Mouse (Mus musculus) heart, postnatal 25 days (tissue): ENCODE measurements around the gene Ube2v1. TPM values are rescaled to one million over a fixed set of nuclear protein-coding genes. Genes with fewer than 3 reads are reported as not detected.
"Not testable (repeated sequence)": the region's sequence is repeated elsewhere in the genome, so short reads cannot be mapped to it uniquely, and the experiment has no call there.

Experiments
- DNase-seq: peaks from one replicate; pipeline ENCODE4 v3.0.0; 2022; ENCODE audit warnings: low spot score
- intact Hi-C: fragments of 180-260 bp; cut with DNase I; formaldehyde crosslinking; loops from one replicate; pipeline ENCODE4 v1.15.1; 2025
- total RNA-seq, 2 experiments: library from RNA; stranded (reverse); gene quantifications; 2 replicates each; pipeline ENCODE4 v1.2.3; 2021

Gene Ube2v1
- total RNA-seq, 2 experiments from 2014 or later: 99.3 to 105 TPM

DNA sequence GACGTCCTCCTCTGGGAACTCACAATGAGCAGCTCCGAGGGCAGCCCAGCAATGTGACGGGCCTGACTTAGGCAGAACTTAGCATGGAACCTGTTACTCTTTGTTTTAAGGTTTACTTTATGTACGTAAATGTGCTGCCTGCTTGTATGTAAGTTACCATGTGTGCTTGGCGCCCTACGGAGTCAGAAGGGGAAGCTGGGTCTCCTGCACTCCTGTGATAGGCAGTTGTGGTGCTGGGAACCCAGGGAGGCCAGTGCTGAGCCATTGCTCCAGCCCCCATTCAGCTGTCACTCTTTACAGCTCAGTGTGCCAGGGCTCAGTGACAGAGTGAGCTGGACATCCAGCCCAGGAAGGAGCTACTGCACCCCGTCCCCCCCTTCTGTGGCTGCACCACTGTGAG, 4.9 kb downstream of the Ube2v1 start:
- DNase-seq: no peak
- intact Hi-C loops: no loop called here

- no peak for DNase-seq
- intact Hi-C loops: no loop called here
These were observed 6.2 kb downstream of the Ube2v1 start for GRCm38 (mm10) chr2:167625670-167626069.

DNA sequence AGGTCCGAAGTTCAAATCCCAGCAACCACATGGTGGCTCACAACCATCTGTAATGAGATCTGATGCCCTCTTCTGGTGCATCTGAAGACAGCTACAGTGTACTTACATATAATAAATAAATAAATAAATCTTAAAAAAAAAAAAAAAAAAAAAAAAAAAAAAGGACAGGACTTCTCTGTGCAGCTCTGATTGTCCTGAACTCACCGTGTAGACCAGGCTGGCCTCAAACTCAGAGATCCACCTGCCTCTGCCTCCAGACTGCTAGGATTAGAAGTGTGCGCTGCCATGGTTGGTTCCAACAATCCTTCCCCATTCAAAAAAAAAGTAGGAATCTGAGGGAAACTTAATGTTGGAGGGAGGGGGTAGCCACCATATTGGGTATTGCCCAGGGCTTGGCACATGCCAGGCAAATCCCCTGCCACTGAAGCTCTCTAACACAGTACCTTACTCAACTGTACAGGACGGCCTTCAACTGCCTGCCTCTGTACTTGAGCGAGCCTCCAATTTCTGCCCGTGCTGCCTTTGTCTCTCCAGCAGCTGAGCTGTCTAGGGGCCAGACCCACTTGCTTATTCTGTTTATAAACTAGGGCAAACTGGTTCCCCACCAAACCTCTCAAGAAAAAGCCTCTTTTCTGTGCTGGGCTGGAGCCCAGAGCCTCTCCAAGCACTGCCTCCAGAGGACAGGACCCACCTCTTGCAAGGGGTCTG, 7.4 kb downstream of the Ube2v1 start:
- DNase-seq: no peak
- intact Hi-C loops: no loop called here

DNA sequence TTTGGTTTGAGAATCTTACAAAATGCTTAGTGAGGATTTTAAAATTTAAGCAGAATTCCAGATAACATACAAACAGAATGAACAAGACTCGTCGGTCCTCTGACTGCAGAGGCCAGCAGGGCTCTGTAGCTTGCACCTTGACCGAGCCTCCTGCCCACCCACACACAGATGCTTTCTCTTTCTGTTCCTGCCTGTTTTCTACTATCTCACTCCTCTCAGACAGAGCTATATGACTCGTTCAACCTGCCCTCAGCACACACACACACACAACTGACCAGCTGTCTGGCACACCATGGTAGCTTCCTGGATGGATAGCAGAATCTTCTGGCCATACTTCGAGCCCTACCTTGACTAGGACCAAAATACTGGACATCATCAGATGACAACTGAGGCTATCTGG, 8.9 kb downstream of the Ube2v1 start:
- intact Hi-C loops: no loop called here
- DNase-seq: no peak

DNA sequence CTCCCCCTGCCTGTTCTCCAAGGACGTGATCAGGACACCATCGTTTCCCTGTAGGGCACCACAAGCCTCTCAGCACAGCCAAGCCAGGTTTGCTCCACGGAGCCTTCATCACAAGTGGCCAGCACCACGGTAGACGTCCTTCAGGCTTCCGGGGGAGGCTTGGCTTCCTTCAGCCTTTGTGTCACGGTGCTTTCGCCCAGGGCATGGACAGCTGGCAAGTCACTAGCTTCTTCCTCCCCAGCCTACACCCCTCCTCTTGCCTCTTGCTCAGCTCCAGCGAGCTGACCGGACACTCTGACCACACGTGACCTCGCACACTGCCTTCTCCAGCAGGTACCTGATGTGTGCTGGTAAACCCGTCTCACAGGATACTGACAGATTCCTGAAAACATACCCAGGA, 9.5 kb downstream of the Ube2v1 start:
- DNase-seq: no peak
- intact Hi-C loops: no loop called here

- intact Hi-C loops: no loop called here
- no peak for DNase-seq
These were observed 10.4 kb downstream of the Ube2v1 start for GRCm38 (mm10) chr2:167621255-167622087.

- DNase-seq: no peak
- intact Hi-C loops: no loop called here
These were observed 14.4 kb downstream of the Ube2v1 start for GRCm38 (mm10) chr2:167617472-167617871.

- intact Hi-C loops: no loop called here
- DNase-seq: no peak
These were observed 14.9 kb downstream of the Ube2v1 start for GRCm38 (mm10) chr2:167617034-167617433.

DNA sequence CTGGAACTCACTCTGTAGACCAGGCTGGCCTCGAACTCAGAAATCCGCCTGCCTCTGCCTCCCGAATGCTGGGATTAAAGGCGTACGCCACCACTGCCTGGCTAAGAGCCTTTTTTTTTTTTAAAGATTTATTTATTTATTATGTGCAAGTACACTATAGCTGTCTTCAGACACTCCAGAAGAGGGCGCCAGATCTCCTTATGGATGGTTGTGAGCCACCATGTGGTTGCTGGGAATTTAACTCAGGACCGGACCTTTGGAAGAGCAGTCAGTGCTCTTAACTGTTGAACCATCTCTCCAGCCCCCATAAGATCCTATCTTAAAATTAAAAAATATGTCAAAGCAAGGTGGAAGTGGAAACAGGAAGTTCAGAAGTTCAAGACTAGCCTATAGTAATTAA, 18.6 kb downstream of the Ube2v1 start:
- DNase-seq, intact Hi-C loops: not testable (repeated sequence)

DNA sequence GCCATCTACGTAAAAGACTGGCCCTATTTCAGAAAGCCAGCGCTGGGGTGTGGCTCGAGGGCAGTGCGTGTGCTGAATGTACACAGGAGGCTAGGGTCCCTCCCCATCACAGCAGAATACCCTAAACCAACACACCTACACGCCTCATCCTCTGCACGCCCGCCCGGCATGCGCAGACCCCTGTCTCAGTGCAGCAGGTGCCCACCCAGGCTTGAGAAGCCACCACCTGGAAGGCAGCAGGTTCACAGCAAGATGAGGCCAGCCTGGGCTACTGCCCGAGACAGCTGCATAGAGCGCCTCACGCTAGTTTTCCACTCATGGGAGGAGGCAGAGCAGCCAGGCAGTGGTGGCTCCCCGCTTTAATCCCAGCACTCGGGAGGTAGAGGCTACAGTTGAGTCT, 19.8 kb downstream of the Ube2v1 start:
- intact Hi-C loops: no loop called here
- DNase-seq: no peak

DNA sequence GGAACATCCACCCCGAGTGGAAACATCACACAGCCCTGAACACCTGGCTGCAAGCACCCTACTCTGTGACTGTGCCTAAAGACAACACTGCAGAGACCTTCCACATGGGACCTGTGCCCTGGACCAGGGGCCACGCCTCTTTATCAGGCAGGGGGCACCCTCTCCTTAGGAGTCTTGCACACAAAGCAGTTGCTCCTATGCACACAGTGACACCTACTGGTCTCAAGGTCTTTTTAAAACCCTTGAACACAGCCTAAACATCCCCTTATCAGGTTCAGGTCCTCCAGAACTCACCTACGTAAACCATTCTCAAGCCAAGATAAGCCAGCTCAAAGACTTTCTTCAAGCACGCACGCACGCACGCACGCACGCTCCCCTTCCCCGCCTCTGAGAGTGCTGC, 20.6 kb downstream of the Ube2v1 start:
- intact Hi-C loops: no loop called here
- no peak for DNase-seq

DNA sequence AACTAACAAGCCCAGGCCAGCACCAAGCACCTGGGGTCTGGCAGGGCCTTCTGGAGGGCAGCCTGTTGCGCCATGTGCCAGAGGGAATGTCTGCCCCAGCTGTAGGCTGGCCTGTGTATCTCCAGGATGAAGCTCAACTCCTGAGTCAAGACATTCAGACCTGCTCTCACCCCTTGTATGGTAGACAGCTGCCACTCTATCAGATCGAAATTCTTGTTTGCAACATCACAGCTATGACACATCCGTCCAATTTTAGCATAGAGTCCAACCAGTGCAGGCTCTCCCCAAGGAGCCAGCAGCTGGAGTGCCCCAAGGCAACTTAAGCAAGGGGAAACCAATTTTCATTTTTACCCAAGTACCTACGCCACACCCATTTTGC, 25.2 kb downstream of the Ube2v1 start:
- DNase-seq: no peak
- intact Hi-C loops: no loop called here

- intact Hi-C loops: loop anchor here (1.0 kb wide), 1 partner anchor 69 kb away; no protein-coding TSS in a partner anchor
- DNase-seq: no peak
These were observed 25.8 kb downstream of the Ube2v1 start for GRCm38 (mm10) chr2:167605817-167606744.

- intact Hi-C loops: loop anchor here (1.0 kb wide), 1 partner anchor 68 kb away; no protein-coding TSS in a partner anchor
These were observed 26.6 kb downstream of the Ube2v1 start for GRCm38 (mm10) chr2:167605178-167605794.

GRCm38 (mm10) chr2:167602978-167603377, 28.9 kb downstream of the Ube2v1 start:
- DNase-seq: no peak
- intact Hi-C loops: no loop called here

More at GRCm38 (mm10) chr2:167605178-167605794, 26.6 kb downstream of the Ube2v1 start:
- DNase-seq: peak; percentile 75

- intact Hi-C loops: no loop called here
These were observed 29.5 kb downstream of the Ube2v1 start for GRCm38 (mm10) chr2:167602364-167602763.

DNA sequence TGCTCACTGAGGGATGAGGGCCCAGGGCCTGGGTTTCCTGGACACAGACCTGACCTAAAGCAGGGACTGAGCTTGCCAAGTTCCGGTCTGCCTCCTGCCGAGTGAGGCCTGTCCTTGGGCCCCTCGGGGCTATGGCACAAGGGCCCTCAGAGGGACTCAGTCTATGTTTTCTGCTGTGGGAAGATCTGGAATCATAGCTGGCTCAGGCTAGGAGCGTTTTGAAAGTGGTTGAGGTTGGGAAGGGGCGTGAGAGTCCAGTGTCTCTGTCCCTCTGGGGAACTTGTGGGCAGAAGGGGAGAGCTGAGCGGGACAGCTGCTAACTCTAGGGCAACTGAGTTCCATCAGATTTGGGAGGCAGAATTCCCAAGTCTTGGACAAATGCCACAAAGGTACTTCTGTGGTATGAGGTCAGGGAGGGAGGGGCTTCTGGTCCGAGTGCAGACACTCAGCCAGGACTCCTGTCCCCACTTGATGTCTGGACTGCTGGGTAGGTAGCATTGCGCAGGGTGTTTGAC, 31.4 kb downstream of the Ube2v1 start:
- intact Hi-C loops: no loop called here
- no peak for DNase-seq

More at GRCm38 (mm10) chr2:167602364-167602763, 29.5 kb downstream of the Ube2v1 start:
- no peak for DNase-seq

DNA sequence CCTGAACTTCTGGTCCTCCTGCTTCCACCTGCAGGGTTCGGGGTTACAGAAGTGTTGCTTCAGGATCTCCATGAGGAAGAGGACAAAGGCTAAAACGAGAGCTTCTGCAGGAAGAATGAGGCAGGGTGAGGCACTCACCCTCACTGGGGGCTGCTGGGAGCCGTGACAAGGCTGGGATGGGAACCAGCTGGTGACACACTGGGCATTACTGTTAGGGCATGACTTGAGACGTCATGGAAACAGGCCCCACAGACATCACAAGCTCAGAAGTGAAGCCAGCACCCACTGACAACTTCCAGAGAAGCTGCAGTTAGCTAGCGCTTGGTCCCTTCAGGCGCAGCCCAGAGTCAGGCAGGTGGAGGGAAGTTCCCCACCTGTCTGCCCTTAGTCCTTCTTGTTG, 32.0 kb downstream of the Ube2v1 start:
- intact Hi-C loops: no loop called here
- DNase-seq: no peak

DNA sequence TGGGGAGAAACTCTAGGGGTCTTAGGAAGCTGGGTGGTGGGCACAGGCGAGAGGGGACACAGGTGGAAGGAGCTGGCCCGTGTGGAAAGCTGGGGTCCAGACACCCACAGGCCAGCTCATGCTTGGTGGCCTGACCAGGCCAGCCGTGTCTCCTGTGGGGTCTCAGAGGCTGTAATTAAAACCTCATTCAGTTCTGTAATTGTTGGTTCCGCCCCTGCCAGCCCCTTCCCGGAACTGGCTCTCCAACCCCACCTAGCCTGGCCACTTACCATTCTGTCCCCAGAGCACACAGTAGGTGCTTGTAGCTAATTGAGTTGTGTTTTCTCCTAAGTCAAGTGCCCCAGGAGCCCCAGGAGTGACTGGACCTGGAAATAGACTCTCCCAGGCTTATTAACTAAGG, 32.7 kb downstream of the Ube2v1 start:
- intact Hi-C loops: no loop called here
- DNase-seq: no peak
